Mouse (Mus musculus) cerebellum, adult 11-12 months (tissue): ENCODE results near the gene Cntf.

Experiments used
- DNase-seq: peaks from one replicate; pipeline ENCODE4 v3.0.0; 2022

Gene Cntf

DNA sequence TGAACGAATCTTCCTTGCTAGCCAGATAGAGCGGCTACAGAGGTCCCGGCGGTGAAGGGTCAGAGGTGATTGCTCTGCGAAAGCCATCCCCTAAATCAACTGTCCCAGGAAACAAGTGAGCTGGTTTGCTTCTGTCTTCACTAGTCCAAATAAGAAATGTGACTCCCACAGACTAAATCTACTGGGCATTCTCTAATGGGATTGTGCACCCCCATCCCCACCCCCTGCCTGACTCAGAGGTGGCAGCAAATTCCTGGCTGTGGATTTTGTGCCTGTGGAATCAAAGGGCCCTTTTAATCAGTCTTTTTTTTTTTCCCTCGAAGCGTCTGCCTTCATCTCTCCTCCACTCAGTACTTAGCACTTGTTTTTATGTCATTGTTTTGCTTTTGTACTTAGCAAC, at the start of gene Cntf:
Cntf (minus strand) TSS at position 325 of the 400 bp plus-strand sequence.
- no peak for DNase-seq

DNA sequence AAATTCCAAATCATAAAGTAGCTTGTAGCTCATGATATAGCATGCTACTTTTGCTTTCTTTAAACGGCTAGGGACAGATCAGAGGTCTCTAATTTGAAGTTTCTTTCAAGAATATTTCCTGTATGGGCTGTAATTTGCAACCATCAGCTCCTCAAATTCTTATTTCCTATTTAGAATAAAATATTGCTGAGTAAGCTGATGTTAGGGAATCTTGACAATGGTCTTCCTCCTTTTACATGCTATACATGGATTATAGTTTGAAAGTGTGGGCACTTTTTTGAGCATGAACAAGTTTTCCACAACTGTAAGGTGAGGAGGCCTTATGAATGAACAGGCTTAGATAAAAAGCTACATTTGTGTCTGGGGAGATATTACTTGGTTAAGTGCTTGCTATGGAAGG, 48.5 kb upstream of the Cntf start:
- no peak for DNase-seq

DNA sequence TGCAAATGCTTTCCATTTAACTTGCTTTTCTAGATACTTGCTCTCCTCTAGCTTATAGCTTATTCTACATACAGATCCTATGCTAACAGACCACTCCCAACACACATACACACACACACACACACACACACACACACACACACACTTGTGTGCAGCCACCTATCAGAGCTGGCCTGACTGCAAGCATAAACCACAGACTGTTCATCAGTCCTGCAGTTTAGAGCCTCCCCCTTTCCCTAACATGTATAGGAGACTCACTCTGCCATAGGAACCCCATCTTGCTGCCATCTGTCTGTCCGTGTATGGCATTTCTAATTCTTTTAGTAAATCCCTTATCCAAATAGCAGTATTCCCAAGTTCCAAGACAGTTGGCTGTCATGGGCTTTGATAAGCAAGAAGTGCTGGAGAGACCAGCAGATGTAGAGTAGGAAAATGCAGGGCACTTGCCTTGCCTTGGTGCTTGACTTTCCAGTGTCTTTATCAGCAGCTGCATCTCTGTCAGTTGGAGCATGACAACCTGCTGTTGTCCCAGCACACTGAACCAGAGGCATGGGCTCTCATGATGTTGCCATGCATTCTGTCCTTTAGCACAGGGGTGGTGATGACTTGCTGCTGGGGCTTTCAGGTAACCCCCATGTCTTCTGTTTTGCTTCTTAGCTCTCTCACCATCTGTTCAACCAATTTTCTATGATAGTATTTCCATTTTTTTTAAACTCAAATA, 47.4 kb upstream of the Cntf start:
- no peak for DNase-seq

DNA sequence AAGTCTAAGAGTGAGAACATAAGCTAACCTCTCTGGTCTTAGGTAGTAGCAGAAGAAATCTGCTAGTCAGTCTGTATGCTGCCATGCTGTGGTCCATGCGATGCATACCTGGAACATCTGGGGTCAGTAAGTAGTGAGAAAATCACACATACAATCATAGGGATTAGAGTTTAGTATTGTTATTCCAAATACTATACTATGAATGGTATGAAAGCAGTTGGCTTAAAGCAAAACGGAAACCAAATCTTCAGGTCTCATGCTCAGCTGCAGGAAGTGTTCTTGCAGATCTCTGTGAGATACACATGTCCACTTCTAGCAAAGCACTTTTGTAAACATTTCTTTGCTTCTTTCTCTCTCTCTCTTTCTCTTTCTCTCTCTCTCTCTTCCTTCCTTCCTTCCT, 40.8 kb upstream of the Cntf start:
- DNase-seq, result no peak

GRCm38 (mm10) chr19:12805730-12806129, 40.3 kb upstream of the Cntf start:
- DNase-seq, result no peak

GRCm38 (mm10) chr19:12804237-12804636, 38.8 kb upstream of the Cntf start:
- DNase-seq, result no peak

DNA sequence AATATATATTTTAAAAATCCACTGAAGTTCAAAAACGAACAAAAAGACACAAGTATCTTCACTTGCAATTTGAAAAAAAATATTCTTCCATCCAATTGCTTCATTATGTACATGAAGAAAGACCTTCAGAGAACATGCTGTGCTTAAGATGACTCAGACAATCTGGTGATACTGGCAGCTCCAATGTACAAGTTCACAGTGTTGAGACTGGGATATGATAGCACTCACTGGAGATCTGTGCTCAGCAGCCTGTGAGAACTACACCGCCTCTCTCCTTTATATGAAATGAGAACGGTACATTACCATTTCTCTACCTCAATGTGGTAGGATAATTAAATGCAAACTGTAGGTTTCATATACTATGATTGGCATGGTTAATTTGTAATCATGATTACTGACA, 37.4 kb upstream of the Cntf start:
- no peak for DNase-seq

- DNase-seq, result no peak
Observed at GRCm38 (mm10) chr19:12801046-12801445, 35.6 kb upstream of the Cntf start.

GRCm38 (mm10) chr19:12800621-12801020, 35.2 kb upstream of the Cntf start:
- no peak for DNase-seq

DNA sequence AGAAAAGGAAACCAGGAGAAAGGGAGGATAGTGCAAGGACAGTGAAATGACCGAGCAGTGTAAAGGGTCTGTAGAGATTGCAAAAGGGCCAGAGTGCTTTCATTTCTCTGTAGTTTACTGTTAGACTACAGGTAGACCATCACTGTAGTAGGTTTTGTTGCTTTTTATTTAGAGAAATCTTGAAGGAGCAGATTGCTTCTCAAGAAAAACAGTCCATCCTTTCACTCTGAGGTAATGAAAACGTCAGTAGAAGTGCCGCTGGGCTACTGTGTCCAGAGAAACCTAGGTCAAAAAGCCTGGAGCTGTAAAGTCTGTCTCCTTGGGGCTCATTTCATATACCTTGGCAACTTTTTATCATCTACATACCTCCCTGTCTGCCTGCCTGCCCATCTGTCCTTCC, 33.6 kb upstream of the Cntf start:
- no peak for DNase-seq

GRCm38 (mm10) chr19:12798404-12798803, 33.0 kb upstream of the Cntf start:
- DNase-seq, result peak; percentile 31

DNA sequence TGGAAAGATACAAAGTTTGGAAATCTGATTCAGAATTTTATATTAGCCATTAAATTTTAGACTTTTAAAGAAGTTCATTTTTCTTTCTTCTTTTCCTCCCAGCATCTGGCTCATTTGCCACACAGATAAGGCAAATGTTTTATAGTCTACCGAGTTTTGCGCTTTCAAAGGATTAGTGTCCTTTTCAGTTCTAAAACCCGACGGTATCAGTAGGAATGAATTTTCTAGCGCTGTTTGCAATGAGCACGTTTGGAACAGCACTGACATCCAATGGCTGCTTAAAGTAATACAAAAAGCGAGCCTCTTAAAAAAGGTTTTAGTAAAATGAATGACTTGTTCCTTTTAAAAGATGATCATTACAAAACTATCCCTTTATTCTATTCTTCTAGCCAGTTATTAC, 31.6 kb upstream of the Cntf start:
- no peak for DNase-seq

DNA sequence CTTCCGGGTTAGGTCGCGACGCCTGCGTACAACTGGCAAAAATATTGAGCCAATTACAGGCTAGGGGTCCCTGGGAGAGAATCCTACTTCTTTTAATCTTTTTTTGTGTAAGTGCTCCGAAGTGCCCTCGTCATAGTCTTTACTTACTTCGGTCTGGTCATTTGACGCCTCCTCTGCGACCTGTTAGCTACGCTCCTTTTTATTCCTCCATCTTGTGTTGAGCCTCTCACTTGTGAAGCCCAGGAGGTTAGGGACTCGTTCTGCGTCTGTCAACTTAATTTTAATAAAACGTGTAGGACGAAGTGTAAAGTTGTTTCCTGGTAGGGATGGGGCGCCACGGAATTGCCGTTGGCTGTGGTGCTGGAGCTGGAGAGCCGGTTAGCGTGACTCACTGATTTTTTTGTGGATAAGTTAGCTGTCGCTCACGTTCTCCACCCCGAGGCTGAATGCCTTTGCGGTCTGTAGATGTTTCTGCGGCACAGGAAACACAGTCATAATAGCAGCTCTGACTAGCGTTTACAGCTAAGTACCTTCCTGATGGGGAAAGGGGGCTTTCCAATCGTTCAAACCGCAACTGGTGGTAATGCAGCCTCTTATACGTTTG, 31.0 kb upstream of the Cntf start:
- DNase-seq, result no peak

DNA sequence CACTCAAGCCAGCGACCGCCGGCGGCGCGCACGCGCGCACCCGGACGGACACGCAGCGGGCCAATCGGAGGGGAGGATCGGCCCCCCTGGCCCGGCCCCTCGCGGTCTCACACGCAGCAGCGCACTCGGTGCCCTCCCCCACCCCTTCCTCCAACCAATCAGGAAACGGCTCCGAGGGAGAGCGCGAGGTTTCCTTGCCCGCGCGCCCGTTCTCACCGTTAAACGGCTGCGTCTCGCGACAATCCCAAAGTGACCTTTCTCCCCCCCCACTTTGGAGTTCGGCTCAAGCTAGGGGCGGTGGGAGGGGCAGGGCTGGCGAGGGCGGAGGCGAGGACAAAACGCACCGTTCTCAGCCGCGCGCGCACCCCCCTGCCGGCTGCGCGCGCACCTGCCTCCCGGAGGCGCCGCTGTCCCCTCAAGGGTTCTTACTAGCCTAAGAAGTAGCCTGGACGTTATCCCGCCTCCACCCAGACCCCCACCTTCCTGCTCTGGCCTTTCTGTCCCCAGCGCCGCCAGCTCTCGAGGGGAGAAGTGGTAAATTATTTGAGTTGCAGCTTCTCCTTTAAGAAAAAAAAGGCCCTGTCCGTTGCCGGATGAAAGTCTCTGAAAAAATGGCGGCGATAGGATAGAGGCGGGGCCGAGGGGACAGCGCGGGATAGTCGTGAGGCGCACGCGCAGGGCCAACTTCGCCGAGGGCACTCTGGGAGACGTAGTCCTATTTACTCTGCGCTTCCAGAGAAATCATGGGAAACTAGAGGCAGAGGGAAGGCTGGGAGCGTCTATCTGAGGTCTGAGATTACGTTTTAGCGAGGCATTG, 30.3 kb upstream of the Cntf start, which contains the start of the genes Zfp91 and Lpxn:
Zfp91 (minus strand) TSS at position 616 of the 817 bp plus-strand sequence.
Lpxn (plus strand) TSS at position 683 of the 817 bp plus-strand sequence.
- peak; percentile 99 for DNase-seq

DNA sequence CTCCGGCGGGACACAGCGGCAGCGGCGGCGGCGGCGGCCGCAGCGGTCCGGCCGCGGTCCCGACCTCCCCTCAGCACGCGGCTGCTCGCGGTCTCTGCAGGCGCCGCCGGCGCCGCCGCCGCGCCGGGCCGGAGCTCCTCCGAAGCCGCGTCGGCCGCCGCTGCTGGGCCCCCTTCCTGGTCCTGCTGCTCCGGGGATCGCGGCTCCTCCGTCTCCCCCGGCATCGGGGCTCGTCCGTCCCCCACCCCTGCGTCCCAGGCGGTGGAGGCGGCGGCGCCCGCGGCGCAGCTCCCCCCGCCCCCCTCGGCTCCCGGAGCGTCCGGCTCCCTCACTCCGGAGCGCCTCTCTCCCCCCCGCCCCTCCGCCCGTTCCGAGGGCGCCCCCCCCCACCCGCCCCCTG, 29.7 kb upstream of the Cntf start:
- DNase-seq, result no peak

- peak; percentile 88 for DNase-seq
Observed at GRCm38 (mm10) chr19:12794056-12795044, 28.9 kb upstream of the Cntf start.

GRCm38 (mm10) chr19:12792374-12792773, 26.9 kb upstream of the Cntf start:
- no peak for DNase-seq

- no peak for DNase-seq
Observed at GRCm38 (mm10) chr19:12787721-12788120, 22.3 kb upstream of the Cntf start.

DNA sequence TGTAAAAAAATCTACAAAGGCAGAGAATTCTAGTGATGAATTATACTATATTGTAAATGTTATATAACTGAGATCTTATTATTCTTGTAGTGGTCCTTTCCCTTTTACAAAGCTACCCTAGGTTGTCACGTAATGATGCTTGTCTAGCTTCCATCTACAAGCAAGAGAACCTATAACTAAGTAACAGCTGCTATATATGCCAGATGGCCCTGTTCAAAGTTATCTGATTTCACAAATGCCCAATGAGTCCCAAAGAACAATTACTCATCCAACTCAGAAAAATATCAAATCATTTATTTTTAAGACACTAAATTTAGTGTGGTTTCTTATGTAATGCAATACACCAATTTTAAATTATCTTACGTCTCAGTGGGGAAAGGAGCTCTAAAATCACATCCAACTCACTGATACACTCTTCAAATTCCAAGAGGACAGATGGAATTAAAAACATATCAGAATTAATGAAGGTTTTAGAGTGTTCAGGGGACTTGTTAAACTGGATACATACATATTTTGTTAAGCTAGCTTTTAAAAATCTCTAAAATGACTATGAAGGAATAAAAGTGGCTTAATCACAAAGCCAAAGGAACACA, 21.5 kb upstream of the Cntf start:
- DNase-seq, result no peak

DNA sequence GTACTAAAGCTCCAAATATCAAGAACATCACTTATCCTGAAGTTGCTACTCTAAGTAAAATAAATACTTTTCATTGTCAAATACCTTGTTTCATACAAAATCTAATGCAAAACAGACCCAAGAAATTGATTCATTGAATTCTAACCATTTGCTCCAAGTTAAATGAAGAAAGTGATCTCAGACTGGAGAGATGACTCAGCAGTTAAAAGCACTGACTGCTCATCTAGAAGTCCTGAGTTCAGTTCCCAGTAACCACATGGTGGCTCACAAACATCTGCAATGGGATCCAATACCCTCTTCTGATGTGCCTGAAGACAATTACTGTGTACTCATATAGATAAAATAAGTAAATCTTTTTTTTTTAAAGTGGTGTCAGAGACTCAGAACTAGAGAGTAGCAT, 15.0 kb upstream of the Cntf start:
- no peak for DNase-seq

DNA sequence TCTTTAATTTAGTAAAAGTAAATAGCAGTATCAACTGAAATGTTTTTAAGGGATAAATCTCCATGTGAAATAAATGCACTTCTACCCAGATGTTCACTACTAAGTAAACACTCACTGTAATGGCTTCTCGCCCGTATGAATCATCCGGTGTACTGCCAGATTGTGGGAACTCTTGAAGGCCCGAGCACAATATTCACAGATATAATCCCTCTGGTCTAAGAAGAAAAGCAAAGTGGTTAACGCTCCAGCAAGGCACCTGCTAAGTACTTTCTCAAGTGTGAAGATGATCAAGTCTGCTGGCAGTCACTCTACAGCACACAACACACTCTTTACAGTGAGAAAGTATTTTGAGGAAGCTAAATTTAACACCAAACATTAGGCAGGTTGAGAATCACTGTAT, 5.5 kb upstream of the Cntf start:
- DNase-seq, result no peak
